Mouse (Mus musculus) urinary bladder, postnatal 25 days (tissue): ENCODE measurements at regions not wholly inside any gene's neighbourhood (a gene's known extent, or its start where the extent isn't known, plus 50 kb on each side); places are given as distances from the start of the nearest gene placed in this dataset.
"Not testable (repeated sequence)": the region's sequence is repeated elsewhere in the genome, so short reads cannot be mapped to it uniquely, and the experiment has no call there.

ENCODE experiments used
- DNase-seq: peaks from one replicate; pipeline ENCODE4 v3.0.0; 2022; ENCODE audit warnings: low spot score

DNA sequence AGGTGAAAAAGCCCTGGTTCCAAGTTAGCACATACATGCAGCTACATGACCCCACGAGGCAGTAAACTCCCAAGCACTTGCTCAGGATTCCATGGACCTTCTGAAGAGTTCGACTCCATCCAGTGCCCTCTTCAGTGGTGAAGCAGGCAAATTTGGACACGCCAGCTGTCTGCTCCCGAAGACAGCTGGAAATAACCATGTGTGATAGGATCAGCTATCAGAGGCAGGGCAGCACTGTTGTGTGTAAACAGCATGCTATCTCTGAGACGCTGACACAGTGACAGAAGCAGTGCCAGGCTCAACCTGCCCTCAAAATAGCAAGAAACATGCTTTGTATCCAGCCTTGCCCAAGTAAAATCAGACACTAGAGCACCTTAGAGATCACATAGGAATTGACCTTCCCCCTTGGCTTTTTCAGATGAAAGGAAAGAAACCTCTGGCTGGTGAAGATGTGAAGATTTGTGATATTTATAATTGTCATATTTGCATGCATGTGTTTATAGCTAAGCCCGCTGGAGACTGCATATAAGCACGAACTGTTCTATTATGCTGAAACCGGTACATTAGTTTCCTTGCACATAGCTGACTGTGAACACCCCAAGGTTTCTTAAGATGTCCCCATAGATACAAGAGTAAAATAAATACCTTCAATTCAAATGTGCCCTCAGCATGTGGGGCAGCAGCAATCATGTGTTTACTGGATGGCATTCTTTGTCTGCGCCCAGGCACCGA, 146.4 kb upstream of the Nrip1 start:
- DNase-seq: no peak

DNA sequence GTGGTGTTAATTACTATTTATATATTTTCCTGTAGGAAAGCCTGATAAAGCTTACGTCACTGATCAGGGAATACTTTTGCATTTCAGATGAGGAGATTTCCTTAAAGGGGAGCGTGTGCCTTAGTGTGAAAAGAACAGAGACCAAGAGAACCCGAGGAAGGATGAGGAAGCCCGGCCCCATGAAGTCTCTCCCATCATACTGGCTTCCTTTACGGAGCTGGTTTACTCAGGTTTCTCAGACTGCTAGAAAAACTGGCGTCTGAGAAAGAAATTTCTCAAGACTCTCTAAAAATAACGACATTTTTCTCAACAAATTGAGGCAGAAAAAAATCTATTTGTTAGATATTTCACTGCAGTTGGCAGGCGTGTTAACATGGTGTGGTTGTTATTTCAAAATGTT, 137.2 kb upstream of the Nrip1 start:
- DNase-seq: no peak

- no peak for DNase-seq
Measured at GRCm38 (mm10) chr16:76509109-76509650, 135.6 kb upstream of the Nrip1 start.

- no peak for DNase-seq
Measured at GRCm38 (mm10) chr16:76507191-76507746, 133.6 kb upstream of the Nrip1 start.

DNA sequence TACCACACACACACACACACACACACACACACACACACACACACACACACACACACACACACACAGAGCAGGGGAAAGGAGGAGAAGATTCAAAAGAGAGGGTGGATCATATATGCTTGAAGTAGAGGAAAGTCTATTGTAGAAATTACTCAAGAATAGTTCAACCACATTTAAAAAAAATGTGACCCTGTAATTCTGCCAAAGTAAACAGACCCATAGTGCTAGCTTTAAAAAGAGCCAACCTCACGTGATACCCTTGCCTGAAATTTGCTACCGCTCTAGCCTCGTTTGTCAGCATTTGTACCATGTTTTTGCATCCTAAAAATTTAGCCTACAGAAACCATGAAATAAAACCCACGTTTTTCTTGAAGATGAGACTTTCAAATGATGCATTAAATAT, 132.6 kb upstream of the Nrip1 start:
- DNase-seq: no peak

DNA sequence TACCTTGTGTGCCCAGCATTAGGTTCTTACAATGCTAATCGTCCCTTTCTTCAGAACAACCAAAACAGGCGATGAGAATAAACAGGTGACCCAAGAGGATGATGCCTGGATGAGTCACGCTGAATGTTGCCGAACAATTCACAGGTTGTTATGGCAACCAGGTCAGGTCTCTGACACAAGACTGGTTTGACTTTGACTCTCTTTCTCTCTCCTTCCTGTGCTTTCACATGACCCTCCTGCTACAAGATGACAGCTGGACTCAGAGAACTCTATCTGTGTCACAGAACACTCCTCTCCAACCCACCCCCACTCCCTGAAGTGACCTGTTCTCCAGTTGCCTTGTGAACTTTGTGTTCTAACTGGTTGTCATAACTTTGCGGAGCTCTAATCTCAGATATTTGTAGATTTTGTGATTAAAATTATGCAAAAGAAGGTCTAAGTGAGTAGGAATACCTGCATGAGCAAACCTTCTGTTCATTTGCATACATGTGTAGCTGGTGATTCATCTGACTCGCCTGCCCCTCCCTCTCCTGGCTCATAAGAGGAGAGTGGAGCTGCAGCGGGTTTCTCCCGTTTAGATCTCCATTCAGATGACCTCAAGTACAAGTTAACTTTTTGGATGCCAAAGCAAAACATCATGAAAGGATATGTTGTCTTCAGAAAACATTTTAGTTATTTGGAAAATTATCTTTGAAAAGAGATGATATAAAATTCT, 126.2 kb upstream of the Nrip1 start:
- DNase-seq: peak; percentile 17

- DNase-seq: no peak
Measured at GRCm38 (mm10) chr16:76498233-76498632, 124.6 kb upstream of the Nrip1 start.

DNA sequence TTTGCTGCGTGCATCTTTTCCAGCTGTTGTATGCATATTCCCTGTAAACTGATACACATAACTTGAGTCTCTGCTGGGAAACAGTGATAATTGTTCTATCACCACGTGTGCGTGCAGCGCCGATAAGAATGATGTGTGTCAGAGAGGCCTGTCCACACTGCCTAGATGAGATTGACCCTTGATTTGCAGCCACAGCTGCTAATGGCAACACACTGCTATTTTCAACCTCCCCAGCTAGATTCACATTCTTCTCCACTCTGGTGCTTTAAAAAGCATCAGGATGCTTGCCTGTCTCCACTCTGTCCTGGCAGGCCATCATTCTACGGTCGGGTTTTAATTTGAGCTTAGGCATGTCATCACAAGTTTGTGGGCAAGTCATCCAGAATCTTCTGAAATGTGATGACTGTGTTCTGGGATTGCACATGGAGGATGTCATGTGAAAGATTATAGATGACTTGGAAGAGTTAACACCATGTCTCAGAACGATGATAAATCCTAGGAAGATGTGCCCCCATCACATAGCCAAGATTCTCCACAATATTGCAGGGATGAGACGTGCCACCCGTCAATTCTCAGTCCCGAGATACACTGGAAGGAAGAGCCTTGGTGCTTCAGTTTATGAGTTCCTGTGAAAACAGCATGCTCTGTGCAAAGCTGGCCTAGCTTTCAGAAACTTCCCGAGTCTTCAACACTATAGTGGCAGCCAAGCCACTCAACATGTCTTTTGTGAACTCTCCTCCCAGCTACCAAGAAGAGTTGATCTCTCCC, 123.6 kb upstream of the Nrip1 start:
- no peak for DNase-seq

GRCm38 (mm10) chr16:76483419-76483818, 109.8 kb upstream of the Nrip1 start:
- DNase-seq: no peak

GRCm38 (mm10) chr16:76481966-76482365, 108.3 kb upstream of the Nrip1 start:
- DNase-seq: no peak

DNA sequence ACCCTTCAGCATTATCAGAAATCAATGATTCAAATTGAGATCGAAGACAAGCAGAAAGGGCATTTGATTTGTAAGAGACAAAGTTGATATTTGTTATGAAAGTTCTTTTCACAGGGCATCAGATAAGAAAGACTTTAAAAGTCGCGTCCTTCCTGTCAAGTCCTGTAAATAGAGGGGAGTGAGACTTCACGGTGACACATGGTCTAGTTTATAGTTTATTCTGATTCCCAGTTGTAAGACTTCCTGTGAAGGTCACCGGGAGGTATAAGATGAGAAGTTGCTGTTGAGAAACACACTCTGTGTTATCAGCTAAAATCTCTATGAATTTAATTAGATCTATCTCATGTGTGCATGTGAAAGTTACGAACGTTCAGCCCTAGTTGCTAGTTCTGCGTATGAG, 103.8 kb upstream of the Nrip1 start:
- DNase-seq: no peak

GRCm38 (mm10) chr16:76474481-76474880, 100.9 kb upstream of the Nrip1 start:
- DNase-seq: no peak

DNA sequence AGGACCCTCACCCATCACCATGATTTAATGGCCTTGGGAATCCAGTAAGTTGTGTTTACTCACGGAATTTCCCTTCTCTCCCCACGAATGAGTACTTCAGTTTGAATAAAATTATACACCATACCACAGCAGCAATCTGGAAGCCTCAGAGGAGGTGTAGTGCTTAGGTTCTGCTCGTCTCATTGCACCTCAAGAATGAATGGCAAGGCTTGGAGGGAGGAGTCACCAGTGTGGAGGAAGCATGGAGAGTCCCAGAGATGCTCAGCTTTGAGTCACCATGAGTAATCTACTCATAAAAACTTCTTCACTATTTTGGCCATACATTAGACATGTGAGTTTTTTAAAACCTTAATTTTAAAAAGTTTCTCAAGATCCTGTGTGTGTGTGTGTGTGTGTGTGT, 98.8 kb upstream of the Nrip1 start:
- DNase-seq: no peak

DNA sequence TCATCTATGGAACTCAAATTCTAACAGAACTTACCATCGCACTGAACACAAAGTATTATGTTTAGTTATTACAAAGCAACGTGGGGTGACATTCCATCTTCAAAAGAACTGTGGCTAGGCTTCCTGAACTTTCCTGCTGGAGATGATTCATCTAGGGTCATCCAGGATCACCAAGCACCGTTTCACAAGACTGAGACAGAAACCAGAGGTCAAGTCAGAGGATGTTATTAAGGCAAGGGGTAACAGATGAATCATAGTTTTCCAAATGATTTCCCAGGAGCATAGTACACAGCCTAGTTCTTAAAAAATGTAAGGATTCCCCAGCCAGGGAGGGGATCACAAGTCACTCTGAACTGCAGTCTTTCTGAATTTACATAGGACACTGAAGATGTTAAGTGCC, 97.5 kb upstream of the Nrip1 start:
- no peak for DNase-seq

- no peak for DNase-seq
Measured at GRCm38 (mm10) chr16:76459521-76459920, 85.9 kb upstream of the Nrip1 start.

DNA sequence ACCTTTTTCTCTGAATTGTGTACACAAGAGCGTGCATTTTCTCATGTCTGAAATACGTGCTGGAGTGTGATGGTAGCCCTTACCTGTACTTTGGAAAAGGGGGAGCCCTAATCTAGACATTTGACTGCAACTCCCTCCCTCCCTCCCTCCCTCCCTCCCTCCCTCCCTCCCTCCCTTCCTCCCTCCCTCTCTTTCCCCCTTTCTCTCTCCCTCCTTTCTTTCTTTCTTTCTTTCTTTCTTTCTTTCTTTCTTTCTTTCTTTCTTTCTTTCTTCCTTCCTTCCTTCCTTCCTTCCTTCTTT, 82.6 kb upstream of the Nrip1 start:
- DNase-seq: not testable (repeated sequence)

GRCm38 (mm10) chr16:76455499-76456299, 82.1 kb upstream of the Nrip1 start:
- no peak for DNase-seq

GRCm38 (mm10) chr16:76454741-76455465, 81.3 kb upstream of the Nrip1 start:
- peak; percentile 50 for DNase-seq

- no peak for DNase-seq
Measured at GRCm38 (mm10) chr16:76453457-76454200, 80.0 kb upstream of the Nrip1 start.

GRCm38 (mm10) chr16:76448773-76449172, 75.1 kb upstream of the Nrip1 start:
- DNase-seq: no peak
